Mouse (Mus musculus) bone marrow, adult 2 months (tissue): ENCODE measurements at regions not wholly inside any gene's neighbourhood (a gene's known extent, or its start where the extent isn't known, plus 50 kb on each side); places are given as distances from the start of the nearest gene placed in this dataset.

ENCODE experiments used
- CTCF ChIP-seq: fragments of 200-500 bp; IDR thresholded peaks from 2 replicates; pipeline ENCODE4 v1.5.1; 2011; ENCODE audit warnings: low read length, control low read depth; ENCODE audit not compliant: control insufficient read depth, insufficient read depth
- POLR2A ChIP-seq: fragments of 200-500 bp; IDR thresholded peaks from 2 replicates; pipeline ENCODE4 v1.6.1; 2011; ENCODE audit warnings: low read depth, mild to moderate bottlenecking, control low read depth, low read length, borderline replicate concordance; ENCODE audit not compliant: control insufficient read depth

GRCm38 (mm10) chr7:135829246-135829645 is 113.1 kb upstream of the Mki67 start:
- TF ChIP-seq POLR2A (no peak), CTCF (no peak)
